14 mouse cellular contexts compared by ENCODE assay signal in the genomic region with DNA sequence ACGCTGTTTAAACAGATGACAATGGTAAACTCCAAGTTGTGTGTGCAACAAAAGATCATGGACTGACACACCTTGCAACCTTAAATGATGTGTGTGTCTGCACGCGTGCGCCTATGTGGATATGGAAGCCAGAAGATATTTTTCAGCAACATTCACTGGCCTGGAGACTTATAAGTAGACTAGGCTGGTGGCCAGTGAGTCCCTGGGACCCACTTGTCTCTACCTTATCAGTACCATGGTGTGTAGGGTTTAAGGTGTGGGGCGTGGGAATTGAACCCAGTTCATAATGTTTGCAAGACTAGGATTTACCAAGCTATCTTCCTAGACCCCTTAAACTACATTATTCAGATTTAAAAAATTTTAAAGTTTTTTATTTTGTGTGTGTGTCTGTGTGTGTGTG.
"Had no signal": no experiment of that assay in that cellular context is flagged by ENCODE, and none has a peak within 500 bp of the region (broad histone marks: within the 10 kb centered on the region; RNA-seq: fewer than 3 reads in every experiment).

No protein-coding gene starts in this region.

- H3K27ac ChIP-seq: kidney, embryonic 15.5 days; left cerebral cortex, adult 2 months; liver, embryonic 13.5 days; neural tube, embryonic 13.5 days; stomach, postnatal 0 days had no signal

- H3K4me1 ChIP-seq: kidney, embryonic 15.5 days; liver, embryonic 13.5 days; neural tube, embryonic 13.5 days had no signal

- DNase-seq: kidney, adult 8-10 months; kidney, postnatal 10 days; layer of hippocampus, postnatal 36 days; liver, embryonic 13.5 days; lung, adult 2 months; lung, postnatal 4 days; right cerebral cortex, adult 18-20 months; right cerebral cortex, postnatal 14 days; right cerebral cortex, postnatal 4 days had no signal

- H3K4me2 ChIP-seq: kidney, embryonic 15.5 days; liver, embryonic 13.5 days; neural tube, embryonic 13.5 days had no signal

- H3K9me3 ChIP-seq: kidney, embryonic 15.5 days; liver, embryonic 13.5 days; neural tube, embryonic 13.5 days had no signal

- H3K4me3 ChIP-seq: kidney, embryonic 15.5 days; left cerebral cortex, adult 2 months; liver, embryonic 13.5 days; myocyte; neural tube, embryonic 13.5 days had no signal

- H3K9ac ChIP-seq: kidney, embryonic 15.5 days; liver, embryonic 13.5 days; neural tube, embryonic 13.5 days had no signal

- H3K27me3 ChIP-seq: kidney, embryonic 15.5 days; liver, embryonic 13.5 days; neural tube, embryonic 13.5 days had no signal

- H3K36me3 ChIP-seq: liver, embryonic 13.5 days; neural tube, embryonic 13.5 days had no signal
